Mouse (Mus musculus) ES-Bruce4 (cell line): ENCODE measurements around the gene Xndc1. TPM values are rescaled to one million over a fixed set of nuclear protein-coding genes. Genes with fewer than 3 reads are reported as not detected.

Experiments used
- H3K27ac ChIP-seq: 2 replicates; pipeline ENCODE4 v1.5.1; 2012; ENCODE audit warnings: low read length, inconsistent platforms; ENCODE audit not compliant: insufficient read depth
- H3K27me3 ChIP-seq: 2 replicates; pipeline ENCODE4 v1.6.1; 2012; ENCODE audit warnings: mild to moderate bottlenecking, low read length, inconsistent platforms; ENCODE audit not compliant: control insufficient read depth, poor library complexity, insufficient read depth, severe bottlenecking
- H3K36me3 ChIP-seq: 2 replicates; pipeline ENCODE4 v1.6.1; 2012; ENCODE audit warnings: inconsistent platforms, mild to moderate bottlenecking, low read length, moderate library complexity; ENCODE audit not compliant: control insufficient read depth, poor library complexity, insufficient read depth, severe bottlenecking
- H3K4me1 ChIP-seq: one replicate; pipeline ENCODE4 v1.8.1; 2011; ENCODE audit warnings: low read length; ENCODE audit not compliant: control insufficient read depth, insufficient read depth
- H3K4me3 ChIP-seq: 2 replicates; pipeline ENCODE4 v1.5.1; 2011; ENCODE audit warnings: low read depth, mild to moderate bottlenecking, low read length
- H3K9ac ChIP-seq: 2 replicates; pipeline ENCODE4 v1.6.1; 2012; ENCODE audit warnings: low read depth, mild to moderate bottlenecking, inconsistent platforms; ENCODE audit not compliant: poor library complexity, severe bottlenecking
- H3K9me3 ChIP-seq: replicated peaks from 2 replicates; pipeline ENCODE4 v1.6.1; 2012; ENCODE audit warnings: mild to moderate bottlenecking, low read length, inconsistent platforms; ENCODE audit not compliant: control insufficient read depth, poor library complexity, insufficient read depth, severe bottlenecking
- CTCF ChIP-seq: IDR thresholded peaks from one replicate; pipeline ENCODE4 v1.8.1; 2011; ENCODE audit warnings: low read depth, low read length
- EP300 ChIP-seq: IDR thresholded peaks from 2 replicates; pipeline ENCODE4 v1.6.1; 2011; ENCODE audit warnings: low read depth, low read length; ENCODE audit not compliant: insufficient read depth
- POLR2A ChIP-seq: IDR thresholded peaks from one replicate; pipeline ENCODE4 v1.8.1; 2011; ENCODE audit warnings: low read length; ENCODE audit not compliant: insufficient read depth
- polyA plus RNA-seq: library from polyadenylated mRNA; stranded (reverse); fragments of >200 nt; gene quantifications from 2 replicates; pipeline ENCODE4 v1.2.4, GENCODE M21; 2011; ENCODE audit warnings: low read depth; ENCODE audit not compliant: missing spikeins, insufficient read depth, insufficient read length

Xndc1 gene
- polyA plus RNA-seq, 1 experiment = 54.2 TPM

DNA sequence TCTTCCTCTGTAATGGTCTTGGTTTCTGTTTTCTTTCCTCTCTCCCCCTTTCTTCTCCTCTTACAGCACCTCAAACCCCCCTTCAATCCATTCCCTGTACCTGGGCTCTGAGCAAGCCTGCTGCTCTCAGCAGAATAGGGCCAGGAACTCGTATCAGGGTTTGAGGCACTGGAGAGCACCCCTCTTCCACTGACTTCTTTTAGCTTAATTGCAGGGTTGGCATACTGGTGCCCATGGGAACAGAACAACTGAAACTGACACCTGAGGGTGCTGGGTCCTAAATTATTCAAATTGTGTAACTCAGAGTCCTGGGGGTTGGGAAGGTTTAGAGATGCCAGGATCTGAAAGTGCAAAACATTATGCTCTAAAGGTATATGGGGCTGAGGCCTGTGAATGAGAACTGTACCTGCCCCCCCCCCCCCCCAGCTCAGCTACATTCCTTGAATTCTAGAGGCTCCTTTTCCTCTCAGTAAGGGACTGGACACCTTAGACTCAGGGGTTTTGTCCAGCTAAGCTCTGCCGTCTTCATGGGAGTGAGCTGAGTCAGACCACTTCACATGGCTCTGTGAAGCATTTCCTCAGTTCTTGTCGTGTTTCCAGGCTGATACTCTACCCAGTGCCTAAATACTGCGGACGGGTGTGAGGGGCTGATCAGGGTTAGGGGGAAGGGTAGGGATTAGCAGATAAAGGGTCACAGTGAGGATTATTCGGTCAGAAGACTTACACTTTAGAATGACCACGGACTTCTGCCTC lies 51.4 kb downstream of the Xndc1 start, which contains the start of gene Chrna10:
Chrna10 (minus strand) TSS at position 250 of the 753 bp plus-strand sequence.
- TF ChIP-seq CTCF = no peak
- TF ChIP-seq POLR2A = no peak
- no peak within 1 kb of the TSS for H3K4me3 ChIP-seq
- no peak within 1 kb of the TSS for H3K9ac ChIP-seq
- no peaks in the 10 kb centered on the region for H3K4me1 ChIP-seq
- H3K9me3 ChIP-seq = no peaks in the 10 kb centered on the region
- H3K27me3 ChIP-seq = no peaks in the 10 kb centered on the region
- peaks cover 21% of the 10 kb centered on the region for H3K36me3 ChIP-seq
- H3K27ac ChIP-seq = no peak within 1 kb of the TSS

GRCm38 (mm10) chr7:102117382-102117781 lies 52.1 kb downstream of the Xndc1 start:
- H3K9me3 ChIP-seq = no peaks in the 10 kb centered on the region
- TF ChIP-seq CTCF = no peak
- no peak for TF ChIP-seq POLR2A
- TF ChIP-seq EP300 = no peak
- no peak overlapping the region for H3K27ac ChIP-seq
- no peaks in the 10 kb centered on the region for H3K27me3 ChIP-seq
- H3K9ac ChIP-seq = no peak overlapping the region
- H3K4me1 ChIP-seq = no peaks in the 10 kb centered on the region
- peaks cover 27% of the 10 kb centered on the region for H3K36me3 ChIP-seq
- H3K4me3 ChIP-seq = no peak overlapping the region

DNA sequence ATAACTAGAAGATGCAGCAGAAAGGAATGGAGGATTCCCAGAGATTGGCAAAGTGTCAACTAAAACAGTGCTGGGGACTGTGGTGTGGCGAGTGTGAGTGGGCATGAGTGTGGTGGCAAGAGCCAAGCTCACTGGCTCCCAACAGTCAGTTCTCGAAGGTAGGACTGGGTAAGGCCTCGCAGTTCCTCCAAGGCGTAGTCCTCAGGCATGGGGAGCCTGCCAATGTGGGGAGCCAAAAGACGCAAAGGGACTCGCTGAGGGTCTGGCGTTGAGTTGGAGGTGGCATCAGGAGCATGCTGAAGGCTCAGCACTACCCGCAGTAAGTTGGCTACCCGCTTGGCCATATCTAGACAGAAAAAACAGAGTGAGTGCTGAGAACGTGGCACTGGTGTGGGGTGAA lies 55.0 kb downstream of the Xndc1 start:
- no peaks in the 10 kb centered on the region for H3K27me3 ChIP-seq

DNA sequence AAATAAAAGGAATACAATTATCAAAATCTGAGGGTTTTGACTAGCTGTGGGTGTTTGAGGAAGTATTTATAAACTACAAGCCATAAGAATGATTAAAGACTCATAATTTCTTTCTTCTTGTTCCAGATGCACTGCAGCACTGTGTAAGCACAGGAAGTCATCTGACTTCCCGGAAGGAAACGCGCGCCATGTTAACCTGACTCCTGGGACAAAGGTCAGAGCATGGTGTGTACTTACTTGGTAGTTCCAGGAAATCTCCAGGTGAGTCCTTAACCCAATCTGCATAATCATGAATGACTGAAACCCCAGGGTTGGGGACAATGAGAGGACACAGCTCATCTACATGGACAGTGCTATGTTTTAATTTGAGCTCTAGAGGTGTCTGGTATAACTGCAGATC lies 67.1 kb downstream of the Xndc1 start:
- no peaks in the 10 kb centered on the region for H3K9me3 ChIP-seq
- peaks cover 71% of the 10 kb centered on the region for H3K36me3 ChIP-seq
- H3K9ac ChIP-seq = no peak overlapping the region
- TF ChIP-seq POLR2A (no peak), EP300 (no peak), CTCF (no peak)
- H3K4me3 ChIP-seq = no peak overlapping the region
- H3K4me1 ChIP-seq = no peaks in the 10 kb centered on the region
- H3K27ac ChIP-seq = no peak overlapping the region
- H3K27me3 ChIP-seq = no peaks in the 10 kb centered on the region

More for the DNA sequence above, 55.0 kb downstream of the Xndc1 start:
- H3K4me1 ChIP-seq = no peaks in the 10 kb centered on the region
- H3K27ac ChIP-seq = no peak overlapping the region
- TF ChIP-seq CTCF (no peak), POLR2A (no peak), EP300 (no peak)
- H3K9ac ChIP-seq = no peak overlapping the region
- H3K36me3 ChIP-seq = peaks cover 57% of the 10 kb centered on the region
- no peak overlapping the region for H3K4me3 ChIP-seq
- H3K9me3 ChIP-seq = no peaks in the 10 kb centered on the region

Other genes with a start within 250 kb of the Xndc1 start
- 6.5 and 9.6 TPM in 2 replicates for gene Phox2a, start 247.2 kb upstream of the Xndc1 start, polyA plus RNA-seq
- 64.0 and 67.9 TPM in 2 replicates for gene Inppl1, start 227.3 kb upstream of the Xndc1 start, polyA plus RNA-seq
- gene Folr2, start 208.3 kb upstream of the Xndc1 start, polyA plus RNA-seq = 1.2 TPM in 2 replicates
- gene Anapc15, start 201.8 kb upstream of the Xndc1 start, polyA plus RNA-seq = 70.7 and 96.2 TPM in 2 replicates
- 54.6 and 59.8 TPM in 2 replicates for gene Folr1, start 194.7 kb upstream of the Xndc1 start, polyA plus RNA-seq
- gene Lamtor1, start 159.6 kb upstream of the Xndc1 start, polyA plus RNA-seq = 80.9 and 85.9 TPM in 2 replicates
- gene Tomt, start 159.2 kb upstream of the Xndc1 start, polyA plus RNA-seq = not detected in 2 replicates
- 6.7 and 7.5 TPM in 2 replicates for gene Lrrc51, start 131.6 kb upstream of the Xndc1 start, polyA plus RNA-seq
- gene Numa1, start 131.4 kb upstream of the Xndc1 start, polyA plus RNA-seq = 160 and 170 TPM in 2 replicates
- 6.3 TPM in 2 replicates for gene Il18bp, start 46.8 kb upstream of the Xndc1 start, polyA plus RNA-seq
- 21.9 and 27.1 TPM in 2 replicates for gene Rnf121, start within 50 bp of the Xndc1 start, polyA plus RNA-seq
- 0.76 and 1.3 TPM in 2 replicates for gene Xntrpc, start 202 bp downstream of the Xndc1 start, polyA plus RNA-seq
- gene Trpc2, start 17.6 kb downstream of the Xndc1 start, polyA plus RNA-seq = not detected in 2 replicates
- 0.94 and 0.99 TPM in 2 replicates for gene Art1, start 36.2 kb downstream of the Xndc1 start, polyA plus RNA-seq
- 2.7 and 3.7 TPM in 2 replicates for gene Art5, start 44.0 kb downstream of the Xndc1 start, polyA plus RNA-seq
- gene Chrna10, start 51.3 kb downstream of the Xndc1 start, polyA plus RNA-seq = not detected in 2 replicates
- 118 and 119 TPM in 2 replicates for gene Nup98, start 144.7 kb downstream of the Xndc1 start, polyA plus RNA-seq
- gene Pgap2, start 144.7 kb downstream of the Xndc1 start, polyA plus RNA-seq = 48.9 and 55.0 TPM in 2 replicates
- 20.0 and 20.4 TPM in 2 replicates for gene Rhog, start 190.5 kb downstream of the Xndc1 start, polyA plus RNA-seq
- gene Stim1, start 202.3 kb downstream of the Xndc1 start, polyA plus RNA-seq = 26.0 and 28.9 TPM in 2 replicates